Mouse (Mus musculus): ENCODE results near the gene Itgb2.

GRCm38 (mm10) chr10:77481814-77482213 is 48.2 kb upstream of the Itgb2 start:
- TF ChIP-seq POLR2A (IDR thresholded peaks at IDR 0.05; ENCODE audit: borderline replicate concordance, low read depth, low read length), result no peak
- TF ChIP-seq CTCF (IDR thresholded peaks at IDR 0.05; ENCODE audit: low read depth, low read length), result no peak

Measured in bone marrow macrophage, adult 2 months (primary cell).